Mouse (Mus musculus) liver, embryonic 12.5 days (tissue): ENCODE measurements around the gene Gm45140. TPM values are rescaled to one million over a fixed set of nuclear protein-coding genes. Genes with fewer than 3 reads are reported as not detected.

Source experiments
- ATAC-seq: fragments of 200-750 bp; cut with Nextera tagmentation; 2 replicates; pipeline ENCODE4 v1.8.0; 2017; ENCODE audit warnings: moderate number of reproducible peaks, mild to moderate bottlenecking, moderate library complexity
- H3K27ac ChIP-seq: fragments of 300-500 bp; sonication (generic); 2 replicates; pipeline ENCODE4 v1.5.1; 2016; ENCODE audit warnings: mild to moderate bottlenecking
- H3K27me3 ChIP-seq: fragments of 300-500 bp; sonication (generic); replicated peaks from 2 replicates; pipeline ENCODE4 v1.6.1; 2016; ENCODE audit warnings: mild to moderate bottlenecking, moderate library complexity
- H3K36me3 ChIP-seq: fragments of 300-500 bp; sonication (generic); 2 replicates; pipeline ENCODE4 v1.6.1; 2016; ENCODE audit warnings: mild to moderate bottlenecking, moderate library complexity
- H3K4me1 ChIP-seq: fragments of 300-500 bp; sonication (generic); 2 replicates; pipeline ENCODE4 v1.6.1; 2016
- H3K4me2 ChIP-seq: fragments of 300-500 bp; sonication (generic); 2 replicates; pipeline ENCODE4 v1.6.1; 2016; ENCODE audit warnings: mild to moderate bottlenecking, moderate library complexity
- H3K4me3 ChIP-seq: fragments of 300-500 bp; sonication (generic); 2 replicates; pipeline ENCODE4 v1.5.1; 2016; ENCODE audit warnings: mild to moderate bottlenecking, moderate library complexity
- H3K9ac ChIP-seq: fragments of 300-500 bp; sonication (generic); 2 replicates; pipeline ENCODE4 v1.6.1; 2016; ENCODE audit warnings: mild to moderate bottlenecking, moderate library complexity
- H3K9me3 ChIP-seq: fragments of 300-500 bp; sonication (generic); replicated peaks from 2 replicates; pipeline ENCODE4 v1.6.1; 2016; ENCODE audit warnings: mild to moderate bottlenecking, moderate library complexity
- WGBS: fragments of 180-500 bp; shearing (Covaris S2); methylation state at CpG from one replicate; pipeline ENCODE4 v1.1.7; 2016; ENCODE audit not compliant: insufficient replicate concordance; 5-methylcytosine and 5-hydroxymethylcytosine counted together
- polyA plus RNA-seq: library from polyadenylated mRNA; unstranded; fragments of >200 nt; fragmentation: Nextera tagmentation; extraction: Ambion mirVana; gene quantifications from 2 replicates; pipeline ENCODE4 v1.2.1, GENCODE M21; 2016

Gm45140 gene
- polyA plus RNA-seq, 1 experiment from 2014 or later: 7.1 TPM

DNA sequence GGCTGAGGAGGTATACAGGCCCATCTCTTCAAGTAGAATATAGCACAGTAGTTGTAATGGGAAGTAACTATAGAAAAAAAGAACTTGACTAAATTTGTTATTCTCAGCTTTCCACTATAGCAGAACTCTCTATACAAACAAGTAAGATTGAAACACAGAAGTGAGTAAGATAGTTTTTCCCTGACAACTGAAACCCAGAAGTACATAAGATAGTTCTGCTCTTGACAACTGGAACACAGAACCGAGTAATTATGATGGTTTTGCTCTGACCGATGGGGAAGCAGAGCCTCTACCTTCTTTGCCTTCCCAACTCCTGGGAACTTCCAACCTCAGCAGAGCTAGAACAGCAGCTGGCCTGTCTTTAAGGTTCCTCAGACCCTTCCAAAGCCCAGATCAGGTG lies 26.5 kb downstream of the Gm45140 start:
- Histone ChIP-seq H3K27ac (peak overlapping the region; percentile 98), H3K9ac (peak overlapping the region; percentile 93), H3K36me3 (peaks cover 36% of the 10 kb centered on the region), H3K4me3 (peak overlapping the region; percentile 72), H3K9me3 (no peaks in the 10 kb centered on the region), H3K4me2 (peak overlapping the region; percentile 86), H3K4me1 (peaks cover 78% of the 10 kb centered on the region), H3K27me3 (no peaks in the 10 kb centered on the region)
- no peak for ATAC-seq
- WGBS: 72% methylated on average over 2 of the region's 2 CpGs

- 55% methylated on average over 3 of the region's 3 CpGs for WGBS
These were observed 27.1 kb downstream of the Gm45140 start for GRCm38 (mm10) chr6:87808521-87808920.

DNA sequence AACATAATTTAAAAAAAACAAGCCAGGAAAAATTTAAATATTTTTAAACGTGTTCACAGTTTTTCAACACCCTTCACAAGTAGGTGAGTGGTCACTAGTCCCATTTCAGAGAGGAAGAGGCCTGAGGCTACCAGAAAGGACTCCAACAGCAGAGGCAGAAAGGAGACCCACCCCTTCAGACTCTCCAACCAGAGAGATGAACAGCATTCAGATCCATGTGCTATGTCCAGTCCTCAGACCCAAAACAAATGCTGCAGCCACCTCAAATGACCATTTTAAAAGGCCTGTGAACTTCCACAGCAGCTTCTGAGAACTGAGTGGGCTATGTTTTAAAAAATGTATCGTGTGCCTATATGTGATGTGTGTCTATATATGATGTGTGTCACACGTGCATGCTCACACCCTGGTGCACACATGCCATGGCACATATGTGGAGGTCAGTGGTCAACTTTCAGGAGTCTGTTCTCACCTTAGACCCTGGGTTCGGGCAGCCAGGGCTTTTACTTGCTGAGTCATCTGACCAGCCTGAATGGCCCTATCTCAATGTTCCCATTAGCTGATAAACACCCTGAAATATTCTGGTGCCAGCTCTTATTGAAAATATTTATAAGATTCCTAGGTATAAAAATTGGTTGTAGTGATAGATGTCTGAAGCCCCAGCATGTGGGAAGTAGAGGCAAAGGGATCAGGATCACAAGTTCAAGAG lies 27.7 kb downstream of the Gm45140 start:
- peak overlapping the region; percentile 72 for H3K4me3 ChIP-seq
- no peaks in the 10 kb centered on the region for H3K9me3 ChIP-seq
- H3K27ac ChIP-seq: peak overlapping the region; percentile 98
- H3K27me3 ChIP-seq: no peaks in the 10 kb centered on the region
- H3K4me2 ChIP-seq: peak overlapping the region; percentile 86
- no peak for ATAC-seq
- H3K9ac ChIP-seq: peak overlapping the region; percentile 93
- 59% methylated on average over 4 of the region's 4 CpGs for WGBS
- H3K36me3 ChIP-seq: peaks cover 40% of the 10 kb centered on the region
- peaks cover 78% of the 10 kb centered on the region for H3K4me1 ChIP-seq

More at GRCm38 (mm10) chr6:87808521-87808920, 27.1 kb downstream of the Gm45140 start:
- H3K4me1 ChIP-seq: peaks cover 82% of the 10 kb centered on the region
- no peak for ATAC-seq
- H3K4me3 ChIP-seq: peak overlapping the region; percentile 72
- no peaks in the 10 kb centered on the region for H3K27me3 ChIP-seq
- peak overlapping the region; percentile 86 for H3K4me2 ChIP-seq
- peak overlapping the region; percentile 93 for H3K9ac ChIP-seq
- H3K36me3 ChIP-seq: peaks cover 40% of the 10 kb centered on the region
- no peaks in the 10 kb centered on the region for H3K9me3 ChIP-seq
- H3K27ac ChIP-seq: peak overlapping the region; percentile 98

- Histone ChIP-seq H3K36me3 (peaks cover 48% of the 10 kb centered on the region), H3K4me1 (peaks cover 77% of the 10 kb centered on the region)
- WGBS: 62% methylated on average over 2 of the region's 2 CpGs
These were observed 28.7 kb downstream of the Gm45140 start for GRCm38 (mm10) chr6:87806857-87807256.

DNA sequence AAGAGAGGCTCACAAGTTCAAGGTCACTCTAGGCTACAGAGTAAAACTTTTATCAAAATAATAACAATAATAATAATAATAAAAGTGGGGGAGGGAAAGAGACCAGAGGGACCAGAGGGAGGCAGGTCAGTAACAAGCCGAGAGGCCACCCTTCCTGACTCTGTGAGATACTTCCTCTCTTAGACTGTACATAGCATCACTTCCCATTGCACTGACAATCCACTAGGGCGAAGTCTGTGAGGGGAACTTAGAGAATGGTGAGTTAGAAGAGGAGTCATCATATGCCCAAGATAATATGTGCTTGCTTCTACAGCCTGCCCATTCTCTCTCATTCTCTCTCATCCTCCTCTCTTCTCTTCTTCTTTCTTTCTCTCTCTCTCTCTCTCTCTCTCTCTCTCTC lies 29.6 kb downstream of the Gm45140 start:
- Histone ChIP-seq H3K4me3 (no peak overlapping the region), H3K27ac (no peak overlapping the region), H3K4me2 (no peak overlapping the region), H3K9me3 (no peaks in the 10 kb centered on the region), H3K36me3 (peaks cover 48% of the 10 kb centered on the region), H3K27me3 (no peaks in the 10 kb centered on the region), H3K9ac (no peak overlapping the region), H3K4me1 (peaks cover 81% of the 10 kb centered on the region)
- ATAC-seq: no peak
- WGBS: 37% methylated on average over 2 of the region's 2 CpGs

More at GRCm38 (mm10) chr6:87806857-87807256, 28.7 kb downstream of the Gm45140 start:
- ATAC-seq: no peak
- Histone ChIP-seq H3K9ac (no peak overlapping the region), H3K4me3 (no peak overlapping the region), H3K27me3 (no peaks in the 10 kb centered on the region), H3K4me2 (no peak overlapping the region), H3K27ac (peak overlapping the region; percentile 98), H3K9me3 (no peaks in the 10 kb centered on the region)

DNA sequence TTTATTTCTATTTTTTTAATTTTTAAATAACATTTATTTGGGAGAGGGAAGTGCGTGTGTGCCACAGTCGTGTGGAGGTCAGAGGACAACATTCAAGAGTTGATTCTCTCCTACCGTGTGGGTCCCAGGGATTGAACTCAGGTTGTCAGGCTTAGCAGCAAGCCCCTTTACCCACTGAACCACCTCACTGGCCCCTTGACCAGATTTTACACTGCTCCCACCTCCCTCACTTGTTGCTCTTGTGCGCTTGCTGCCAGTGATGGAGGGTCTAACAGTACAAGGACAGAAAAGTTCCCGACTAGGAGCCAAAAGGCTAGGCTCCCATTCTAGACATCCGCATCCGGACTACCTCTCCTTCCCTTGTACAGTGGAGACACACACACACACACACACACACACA lies 30.1 kb downstream of the Gm45140 start:
- WGBS: 91% methylated on average over 7 of the region's 7 CpGs

DNA sequence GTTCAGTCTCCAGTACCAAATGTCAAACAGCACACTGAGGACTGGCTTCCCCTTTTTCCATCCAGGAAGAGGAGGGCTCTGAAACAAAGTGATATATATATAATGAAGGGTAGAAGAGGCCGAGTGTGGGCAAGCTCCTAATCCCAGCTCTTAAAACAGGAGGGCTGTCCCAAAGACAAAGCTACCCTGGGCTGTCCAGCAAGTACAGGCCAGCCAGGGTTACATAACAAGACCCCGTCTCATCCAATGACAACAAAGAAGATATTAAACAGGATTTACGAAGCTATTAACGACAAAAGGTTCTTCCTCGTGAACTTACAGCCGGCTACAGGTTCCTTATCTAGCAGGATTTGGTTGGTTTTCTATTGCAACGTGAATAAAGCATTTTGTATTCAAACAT lies 30.7 kb downstream of the Gm45140 start:
- ATAC-seq: no peak
- peaks cover 57% of the 10 kb centered on the region for H3K36me3 ChIP-seq
- no peaks in the 10 kb centered on the region for H3K9me3 ChIP-seq
- H3K27ac ChIP-seq: 0 out of 2 replicates have a peak overlapping the region, but pooled peaks have one; percentile 1
- no peak overlapping the region for H3K4me3 ChIP-seq
- H3K4me1 ChIP-seq: peaks cover 84% of the 10 kb centered on the region
- H3K9ac ChIP-seq: no peak overlapping the region; the same call in 1 of the 2 replicates
- 69% methylated on average over 7 of the region's 7 CpGs for WGBS
- H3K27me3 ChIP-seq: no peaks in the 10 kb centered on the region
- no peak overlapping the region for H3K4me2 ChIP-seq

More for the DNA sequence above, 30.1 kb downstream of the Gm45140 start:
- H3K27me3 ChIP-seq: no peaks in the 10 kb centered on the region
- no peak overlapping the region for H3K9ac ChIP-seq
- no peak for ATAC-seq
- H3K4me3 ChIP-seq: no peak overlapping the region
- H3K27ac ChIP-seq: no peak overlapping the region
- H3K4me1 ChIP-seq: peaks cover 84% of the 10 kb centered on the region
- H3K36me3 ChIP-seq: peaks cover 53% of the 10 kb centered on the region
- no peaks in the 10 kb centered on the region for H3K9me3 ChIP-seq
- H3K4me2 ChIP-seq: no peak overlapping the region

- Histone ChIP-seq H3K27ac (no peak overlapping the region), H3K27me3 (no peaks in the 10 kb centered on the region), H3K4me1 (peaks cover 84% of the 10 kb centered on the region), H3K36me3 (peaks cover 62% of the 10 kb centered on the region), H3K9ac (no peak overlapping the region), H3K9me3 (no peaks in the 10 kb centered on the region), H3K4me2 (no peak overlapping the region), H3K4me3 (no peak overlapping the region)
- WGBS: 57% methylated on average over 1 of the region's 1 CpGs
- no peak for ATAC-seq
These were observed 31.6 kb downstream of the Gm45140 start for GRCm38 (mm10) chr6:87804036-87804435.

GRCm38 (mm10) chr6:87802462-87802861 lies 33.1 kb downstream of the Gm45140 start:
- no peaks in the 10 kb centered on the region for H3K9me3 ChIP-seq
- peaks cover 84% of the 10 kb centered on the region for H3K4me1 ChIP-seq
- 77% methylated on average over 7 of the region's 7 CpGs for WGBS
- no peak overlapping the region for H3K4me3 ChIP-seq
- H3K9ac ChIP-seq: no peak overlapping the region
- H3K27me3 ChIP-seq: no peaks in the 10 kb centered on the region
- no peak overlapping the region for H3K4me2 ChIP-seq
- peaks cover 72% of the 10 kb centered on the region for H3K36me3 ChIP-seq
- no peak for ATAC-seq
- H3K27ac ChIP-seq: no peak overlapping the region

- H3K4me2 ChIP-seq: no peak overlapping the region
- H3K27me3 ChIP-seq: no peaks in the 10 kb centered on the region
- peaks cover 86% of the 10 kb centered on the region for H3K4me1 ChIP-seq
- 62% methylated on average over 6 of the region's 6 CpGs for WGBS
- H3K4me3 ChIP-seq: no peak overlapping the region
- no peaks in the 10 kb centered on the region for H3K9me3 ChIP-seq
- H3K27ac ChIP-seq: peak overlapping the region; percentile 55; the same call in 1 of the 2 replicates
- H3K9ac ChIP-seq: no peak overlapping the region
- peak; percentile 60 for ATAC-seq
- peaks cover 59% of the 10 kb centered on the region for H3K36me3 ChIP-seq
These were observed 36.0 kb downstream of the Gm45140 start for GRCm38 (mm10) chr6:87799576-87799975.

GRCm38 (mm10) chr6:87797321-87797720 lies 38.3 kb downstream of the Gm45140 start:
- Histone ChIP-seq H3K9me3 (no peaks in the 10 kb centered on the region), H3K4me1 (peaks cover 88% of the 10 kb centered on the region)

DNA sequence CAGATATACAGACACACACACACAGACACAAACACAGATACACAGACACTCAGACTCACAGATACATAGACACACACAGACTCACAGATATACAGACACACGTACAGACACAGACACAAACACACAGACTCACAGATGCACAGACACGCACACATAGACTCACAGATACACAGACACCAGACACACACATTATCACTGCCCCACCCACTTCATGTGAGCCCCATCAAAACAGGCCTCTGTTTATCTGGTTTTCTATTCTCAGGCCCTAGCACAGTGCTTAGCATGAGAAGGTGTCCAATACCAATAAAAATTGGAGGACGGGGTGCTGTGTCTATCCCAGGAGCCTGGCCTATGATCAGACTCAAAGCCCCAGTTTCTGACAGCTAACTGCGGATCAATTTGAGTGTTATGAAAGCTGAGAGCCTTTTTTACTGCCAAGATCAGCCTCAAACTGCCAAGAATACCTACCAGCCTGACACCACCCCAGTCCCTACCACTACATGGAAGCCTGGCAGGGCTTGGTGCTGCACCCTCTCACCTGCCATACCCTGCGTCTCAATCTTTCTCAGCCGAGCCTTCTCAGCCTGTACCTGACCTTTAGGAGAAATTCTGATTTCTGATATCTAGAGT lies 39.2 kb downstream of the Gm45140 start:
- Histone ChIP-seq H3K36me3 (peaks cover 66% of the 10 kb centered on the region), H3K9ac (peak overlapping the region; percentile 59), H3K27me3 (no peaks in the 10 kb centered on the region), H3K9me3 (no peaks in the 10 kb centered on the region), H3K27ac (peak overlapping the region; percentile 89), H3K4me1 (peaks cover 94% of the 10 kb centered on the region), H3K4me3 (0 out of 2 replicates have a peak overlapping the region, but pooled peaks have one; percentile 3), H3K4me2 (peak overlapping the region; percentile 48)
- WGBS: 54% methylated on average over 6 of the region's 6 CpGs
- ATAC-seq: peak; percentile 95

More at GRCm38 (mm10) chr6:87797321-87797720, 38.3 kb downstream of the Gm45140 start:
- Histone ChIP-seq H3K4me2 (no peak overlapping the region), H3K9ac (peak overlapping the region; percentile 59; the same call in 1 of the 2 replicates), H3K4me3 (no peak overlapping the region), H3K27ac (peak overlapping the region; percentile 89), H3K27me3 (no peaks in the 10 kb centered on the region), H3K36me3 (peaks cover 59% of the 10 kb centered on the region)
- 64% methylated on average over 2 of the region's 2 CpGs for WGBS
- no peak for ATAC-seq
